Comparison of ENCODE assay signal across 10 mouse cellular contexts in the genomic region with DNA sequence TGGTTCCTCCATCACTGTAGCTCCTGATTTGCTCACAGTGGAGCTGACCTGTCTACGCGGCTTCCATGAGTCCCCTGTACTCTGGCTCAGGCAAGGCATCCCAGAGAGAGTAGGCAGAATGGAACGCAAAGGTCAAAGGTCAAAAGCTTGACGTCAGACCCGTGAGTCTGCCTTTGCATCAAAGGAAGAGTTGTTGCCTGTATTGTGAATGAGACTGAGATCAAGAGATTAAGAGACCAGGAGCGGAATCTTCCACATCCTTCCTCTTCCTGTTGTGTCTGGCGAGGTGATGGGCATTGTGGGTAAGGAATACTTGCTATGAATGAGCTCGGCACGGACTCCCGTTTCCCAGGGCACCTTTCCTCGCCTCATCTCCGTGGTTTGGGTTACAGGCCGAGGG. TPM values are rescaled to one million over a fixed set of nuclear protein-coding genes. Genes with fewer than 3 reads are reported as not detected.
DNase-seq lines count a peak whose midpoint lies in the region; ATAC-seq and TF ChIP-seq lines count a peak whose summit lies in the region.
"Had no signal": no experiment of that assay in that cellular context is flagged by ENCODE, and none has a peak within 500 bp of the region (broad histone marks: within the 10 kb centered on the region; RNA-seq: fewer than 3 reads in every experiment).

No protein-coding gene starts in this region.

- no peak overlapping the region for H3K27ac ChIP-seq in hindbrain, embryonic 11.5 days (ENCODE audit: low read depth, low read length)
- H3K27ac ChIP-seq in hindbrain, embryonic 14.5 days: no peak overlapping the region
- H3K27ac ChIP-seq in kidney, postnatal 0 days: no peak overlapping the region
- no peak overlapping the region for H3K27ac ChIP-seq in forebrain, embryonic 10.5 days
- H3K27ac ChIP-seq: intestine, embryonic 15.5 days had no signal

- no peak overlapping the region for H3K4me2 ChIP-seq in hindbrain, embryonic 11.5 days (replicated peaks; ENCODE audit: low read depth, low read length)
- H3K4me2 ChIP-seq in hindbrain, embryonic 14.5 days (replicated peaks): no peak overlapping the region
- H3K4me2 ChIP-seq in kidney, postnatal 0 days (ENCODE audit: low read length): no peak overlapping the region
- H3K4me2 ChIP-seq: intestine, embryonic 15.5 days had no signal

- H3K9ac ChIP-seq in hindbrain, embryonic 11.5 days (ENCODE audit: low read depth, low read length): no peak overlapping the region
- no peak overlapping the region for H3K9ac ChIP-seq in hindbrain, embryonic 14.5 days
- H3K9ac ChIP-seq in kidney, postnatal 0 days (ENCODE audit: low read depth, low read length): no peak overlapping the region
- H3K9ac ChIP-seq: intestine, embryonic 15.5 days had no signal

- WGBS in hindbrain, embryonic 11.5 days: 57% methylated on average over 13 of the region's 13 CpGs
- 64% methylated on average over 13 of the region's 13 CpGs for WGBS in hindbrain, embryonic 14.5 days
- 59% methylated on average over 13 of the region's 13 CpGs for WGBS in kidney, postnatal 0 days
- WGBS in forebrain, embryonic 10.5 days: 63% methylated on average over 13 of the region's 13 CpGs

- peak; percentile 9 for DNase-seq in hindbrain, embryonic 11.5 days (ENCODE audit: low spot score)
- DNase-seq in hindbrain, embryonic 14.5 days (ENCODE audit: low spot score): no peak
- DNase-seq in embryo, embryonic 10.5 days (ENCODE audit: low spot score): peak; percentile 47
- DNase-seq in kidney, postnatal 0 days (ENCODE audit: low spot score): peak; percentile 34
- DNase-seq in naive thymus-derived CD4-positive, alpha-beta T cell, adult 2 months (ENCODE audit: low read depth): peak; percentile 90
- DNase-seq in forebrain, embryonic 10.5 days (ENCODE audit: extremely low spot score, low spot score): no peak
- no peak for DNase-seq in cerebellum, adult 8-10 months
- no peak for DNase-seq in retina, postnatal 1 day

- H3K4me3 ChIP-seq in hindbrain, embryonic 11.5 days (ENCODE audit: low read depth, low read length): no peak overlapping the region
- H3K4me3 ChIP-seq in hindbrain, embryonic 14.5 days (replicated peaks; ENCODE audit: low read length): no peak overlapping the region
- no peak overlapping the region for H3K4me3 ChIP-seq in kidney, postnatal 0 days (replicated peaks; ENCODE audit: low read depth, low read length)
- no peak overlapping the region for H3K4me3 ChIP-seq in forebrain, embryonic 10.5 days
- H3K4me3 ChIP-seq: intestine, embryonic 15.5 days had no signal

- ATAC-seq in hindbrain, embryonic 11.5 days (ENCODE audit: low FRiP score): no peak
- ATAC-seq in hindbrain, embryonic 14.5 days (ENCODE audit: low FRiP score): no peak
- ATAC-seq in kidney, postnatal 0 days (replicated peaks; ENCODE audit: low FRiP score, low read depth): no peak
- ATAC-seq: intestine, embryonic 15.5 days; midbrain, embryonic 16.5 days had no signal

- no peaks in the 10 kb centered on the region for H3K36me3 ChIP-seq in hindbrain, embryonic 11.5 days (ENCODE audit: control insufficient read depth, insufficient read depth, low read length)
- H3K36me3 ChIP-seq in hindbrain, embryonic 14.5 days (replicated peaks; ENCODE audit: control insufficient read depth, insufficient read depth): no peaks in the 10 kb centered on the region
- no peaks in the 10 kb centered on the region for H3K36me3 ChIP-seq in kidney, postnatal 0 days (ENCODE audit: insufficient read depth, low read length)
- no peaks in the 10 kb centered on the region for H3K36me3 ChIP-seq in forebrain, embryonic 10.5 days (replicated peaks)
- H3K36me3 ChIP-seq: intestine, embryonic 15.5 days had no signal

- TF ChIP-seq CTCF in kidney, postnatal 0 days (IDR thresholded peaks at IDR 0.05; ENCODE audit: low read depth): no peak

- no peaks in the 10 kb centered on the region for H3K9me3 ChIP-seq in hindbrain, embryonic 11.5 days (ENCODE audit: control insufficient read depth, low read length)
- H3K9me3 ChIP-seq in hindbrain, embryonic 14.5 days (ENCODE audit: control insufficient read depth, low read length): no peaks in the 10 kb centered on the region
- no peaks in the 10 kb centered on the region for H3K9me3 ChIP-seq in kidney, postnatal 0 days (replicated peaks; ENCODE audit: low read length)
- no peaks in the 10 kb centered on the region for H3K9me3 ChIP-seq in forebrain, embryonic 10.5 days
- H3K9me3 ChIP-seq: intestine, embryonic 15.5 days had no signal

- 0 out of 2 replicates have a peak, but pooled peaks cover 2% of the 10 kb centered on the region for H3K4me1 ChIP-seq in hindbrain, embryonic 11.5 days (replicated peaks; ENCODE audit: control insufficient read depth, insufficient read depth, low read length)
- peaks cover 11% of the 10 kb centered on the region for H3K4me1 ChIP-seq in hindbrain, embryonic 14.5 days (replicated peaks; ENCODE audit: control insufficient read depth, insufficient read depth, low read length)
- 0 out of 2 replicates have a peak, but pooled peaks cover 3% of the 10 kb centered on the region for H3K4me1 ChIP-seq in kidney, postnatal 0 days (replicated peaks; ENCODE audit: insufficient read depth, low read length)
- H3K4me1 ChIP-seq in forebrain, embryonic 10.5 days: peaks cover 43% of the 10 kb centered on the region

- no peaks in the 10 kb centered on the region for H3K27me3 ChIP-seq in hindbrain, embryonic 11.5 days (ENCODE audit: control insufficient read depth, insufficient read depth, low read length)
- no peaks in the 10 kb centered on the region for H3K27me3 ChIP-seq in hindbrain, embryonic 14.5 days (ENCODE audit: control insufficient read depth, insufficient read depth, low read length)
- no peaks in the 10 kb centered on the region for H3K27me3 ChIP-seq in kidney, postnatal 0 days (ENCODE audit: insufficient read depth, low read length)
- H3K27me3 ChIP-seq in forebrain, embryonic 10.5 days (ENCODE audit: poor library complexity, severe bottlenecking): peaks cover 21% of the 10 kb centered on the region
- H3K27me3 ChIP-seq: intestine, embryonic 15.5 days had no signal

RNA-seq across cellular contexts. Expression of gene Rcan3, which starts 2.6 kb away (rescaled TPM):
- polyA plus RNA-seq in hindbrain, embryonic 11.5 days (2014; fragmentation: Nextera tagmentation; extraction: Ambion mirVana): 11.0 and 13.9 TPM in 2 replicates
- polyA plus RNA-seq in hindbrain, embryonic 14.5 days (2014; fragmentation: Nextera tagmentation; extraction: Ambion mirVana): 46.0 and 48.8 TPM in 2 replicates
- polyA plus RNA-seq in kidney, postnatal 0 days (2015; fragmentation: Nextera tagmentation; extraction: Ambion mirVana): 16.2 and 17.8 TPM in 2 replicates
- 10.4 and 10.7 TPM in 2 replicates for polyA plus RNA-seq in forebrain, embryonic 10.5 days (2016; fragmentation: Nextera tagmentation; extraction: Ambion mirVana)

RNA-seq across cellular contexts. Expression of gene Ncmap, which starts 38.3 kb away (rescaled TPM):
- 0.75 TPM in 1 of 2 replicates, not detected in the other for polyA plus RNA-seq in hindbrain, embryonic 11.5 days (2014; fragmentation: Nextera tagmentation; extraction: Ambion mirVana)
- 0.90 and 1.0 TPM in 2 replicates for polyA plus RNA-seq in hindbrain, embryonic 14.5 days (2014; fragmentation: Nextera tagmentation; extraction: Ambion mirVana)
- 2.0 and 2.6 TPM in 2 replicates for polyA plus RNA-seq in kidney, postnatal 0 days (2015; fragmentation: Nextera tagmentation; extraction: Ambion mirVana)
- polyA plus RNA-seq in forebrain, embryonic 10.5 days (2016; fragmentation: Nextera tagmentation; extraction: Ambion mirVana): 0.40 and 0.52 TPM in 2 replicates

RNA-seq across cellular contexts. Expression of gene Stpg1, which starts 58.3 kb away (rescaled TPM):
- 0.79 and 1.0 TPM in 2 replicates for polyA plus RNA-seq in hindbrain, embryonic 11.5 days (2014; fragmentation: Nextera tagmentation; extraction: Ambion mirVana)
- 0.20 and 0.29 TPM in 2 replicates for polyA plus RNA-seq in hindbrain, embryonic 14.5 days (2014; fragmentation: Nextera tagmentation; extraction: Ambion mirVana)
- 0.42 and 0.52 TPM in 2 replicates for polyA plus RNA-seq in kidney, postnatal 0 days (2015; fragmentation: Nextera tagmentation; extraction: Ambion mirVana)
- 0.16 and 0.32 TPM in 2 replicates for polyA plus RNA-seq in forebrain, embryonic 10.5 days (2016; fragmentation: Nextera tagmentation; extraction: Ambion mirVana)

RNA-seq across cellular contexts. Expression of gene Nipal3, which starts 58.5 kb away (rescaled TPM):
- 2.7 and 5.8 TPM in 2 replicates for polyA plus RNA-seq in hindbrain, embryonic 11.5 days (2014; fragmentation: Nextera tagmentation; extraction: Ambion mirVana)
- 7.2 and 11.0 TPM in 2 replicates for polyA plus RNA-seq in hindbrain, embryonic 14.5 days (2014; fragmentation: Nextera tagmentation; extraction: Ambion mirVana)
- 6.3 and 6.8 TPM in 2 replicates for polyA plus RNA-seq in kidney, postnatal 0 days (2015; fragmentation: Nextera tagmentation; extraction: Ambion mirVana)
- 0.95 and 2.9 TPM in 2 replicates for polyA plus RNA-seq in forebrain, embryonic 10.5 days (2016; fragmentation: Nextera tagmentation; extraction: Ambion mirVana)

Comparison
In these comparisons a context has a peak if more than half of its experiments do, and no peak if none do; other contexts are left out.
1. DNase-seq: peak in hindbrain, embryonic 11.5 days (single experiment), embryo, embryonic 10.5 days (single experiment), kidney, postnatal 0 days (single experiment) and naive thymus-derived CD4-positive, alpha-beta T cell, adult 2 months (single experiment); none in hindbrain, embryonic 14.5 days (single experiment), forebrain, embryonic 10.5 days (single experiment), cerebellum, adult 8-10 months (single experiment) and retina, postnatal 1 day (single experiment).